Mouse (Mus musculus): ENCODE measurements at regions not wholly inside any gene's neighbourhood (a gene's known extent, or its start where the extent isn't known, plus 50 kb on each side); places are given as distances from the start of the nearest gene placed in this dataset.
A peak's percentile ranks its signal among the peaks of the same experiment; 100 is the strongest.

DNA sequence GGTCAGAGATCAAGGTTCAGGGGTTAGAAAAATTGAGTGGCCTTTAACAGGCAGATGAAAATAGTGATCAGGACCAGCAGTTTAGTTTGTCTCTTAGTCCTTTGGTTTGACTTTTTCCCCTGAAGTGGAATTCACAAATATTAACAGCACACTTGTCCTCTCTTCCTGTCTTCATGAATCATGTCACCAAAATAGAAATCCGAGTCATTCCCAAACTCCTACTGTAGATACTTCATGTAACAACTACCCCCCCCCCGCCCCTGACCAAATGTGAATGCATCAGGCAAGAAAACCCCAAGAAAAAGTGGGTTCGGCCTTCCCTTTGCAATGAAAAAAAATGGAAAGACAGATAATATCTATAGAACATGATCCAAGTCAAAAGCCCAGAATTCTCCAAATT lies 504.9 kb upstream of the Tenm3 start:
- Histone ChIP-seq H3K4me3 (ENCODE audit: insufficient read depth, low read length) (no peak overlapping the region), H3K4me1 (ENCODE audit: control insufficient read depth, insufficient read depth, low read length) (peaks cover 6% of the 10 kb centered on the region; the same call in 1 of the 2 replicates), H3K27ac (ENCODE audit: insufficient read depth, low read length) (peak overlapping the region; percentile 96)
- TF ChIP-seq POLR2A (IDR thresholded peaks at IDR 0.05; ENCODE audit: low read depth, low read length) (no peak), CTCF (IDR thresholded peaks at IDR 0.05; ENCODE audit: borderline replicate concordance, insufficient read depth, low read length) (no peak)

DNA sequence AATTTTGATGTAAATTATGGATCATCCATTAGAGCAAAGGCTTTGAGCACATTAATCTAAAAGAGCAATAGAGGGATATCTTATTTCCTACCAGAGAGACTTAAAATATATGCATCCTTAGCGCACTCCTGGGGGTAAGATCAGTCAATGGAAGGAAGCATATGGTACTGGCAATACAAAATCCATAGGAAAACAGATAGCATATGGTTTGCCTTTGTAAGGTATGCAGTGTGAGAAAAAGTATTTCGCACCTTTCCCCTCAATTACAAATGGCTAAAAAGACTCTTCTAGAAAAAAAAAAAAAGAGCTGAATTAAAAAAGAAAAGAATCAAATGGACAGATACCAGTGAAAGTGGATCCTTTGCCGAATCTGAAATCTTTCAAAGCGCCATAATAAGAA lies 495.0 kb upstream of the Tenm3 start:
- TF ChIP-seq CTCF (IDR thresholded peaks at IDR 0.05; ENCODE audit: borderline replicate concordance, insufficient read depth, low read length): no peak
- no peak for TF ChIP-seq POLR2A (IDR thresholded peaks at IDR 0.05; ENCODE audit: low read depth, low read length)
- no peak overlapping the region for H3K27ac ChIP-seq (ENCODE audit: insufficient read depth, low read length)

DNA sequence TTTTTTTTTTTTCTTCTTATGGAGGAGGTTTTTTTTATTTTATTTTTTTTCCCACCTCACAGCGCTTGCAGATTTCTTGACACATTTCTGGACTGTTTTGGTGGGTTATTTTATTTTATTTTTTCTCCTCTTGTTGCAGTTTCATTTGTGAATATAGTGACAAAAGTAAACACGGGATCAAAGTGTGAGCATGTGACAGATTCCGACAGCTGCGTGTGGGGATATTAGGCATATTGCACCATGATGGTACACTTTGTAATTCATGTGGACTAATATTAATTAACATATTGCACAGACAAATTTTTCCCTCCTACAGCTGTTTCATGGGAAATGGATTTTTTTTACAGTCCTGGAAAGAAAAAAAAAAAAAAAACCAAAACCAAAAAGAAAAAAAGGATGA lies 483.2 kb upstream of the Tenm3 start:
- no peak overlapping the region for H3K27ac ChIP-seq (ENCODE audit: insufficient read depth, low read length)
- H3K4me1 ChIP-seq (ENCODE audit: control insufficient read depth, insufficient read depth, low read length): no peaks in the 10 kb centered on the region
- TF ChIP-seq POLR2A (IDR thresholded peaks at IDR 0.05; ENCODE audit: low read depth, low read length): no peak
- TF ChIP-seq CTCF (IDR thresholded peaks at IDR 0.05; ENCODE audit: borderline replicate concordance, insufficient read depth, low read length): no peak
- no peak overlapping the region for H3K4me3 ChIP-seq (ENCODE audit: insufficient read depth, low read length)

More for the DNA sequence above, 495.0 kb upstream of the Tenm3 start:
- Histone ChIP-seq H3K4me3 (ENCODE audit: insufficient read depth, low read length) (no peak overlapping the region), H3K4me1 (ENCODE audit: control insufficient read depth, insufficient read depth, low read length) (no peaks in the 10 kb centered on the region)

DNA sequence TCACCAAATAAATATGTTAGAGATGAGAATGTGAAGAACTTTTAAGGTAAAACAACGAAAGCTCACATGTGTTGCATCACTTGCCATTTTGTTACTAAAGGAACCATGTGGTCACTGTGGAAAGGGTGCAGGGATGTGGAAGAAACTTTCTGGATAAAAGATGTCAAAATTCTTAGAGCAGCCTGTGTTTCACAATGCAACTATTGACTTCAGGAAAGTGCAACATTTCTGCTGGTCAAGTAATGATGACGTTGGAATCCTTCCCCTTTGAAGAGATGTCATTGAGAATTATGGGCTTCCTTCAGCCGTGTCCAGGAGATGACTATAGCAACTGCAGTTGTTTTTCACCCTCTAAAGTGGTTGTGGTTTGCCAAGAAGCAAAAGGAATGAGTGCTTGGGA lies 477.7 kb upstream of the Tenm3 start:
- TF ChIP-seq POLR2A (IDR thresholded peaks at IDR 0.05; ENCODE audit: low read depth, low read length) (no peak), CTCF (IDR thresholded peaks at IDR 0.05; ENCODE audit: borderline replicate concordance, insufficient read depth, low read length) (no peak)
- H3K27ac ChIP-seq (ENCODE audit: insufficient read depth, low read length): no peak overlapping the region
- no peak overlapping the region for H3K4me3 ChIP-seq (ENCODE audit: insufficient read depth, low read length)
- H3K4me1 ChIP-seq (ENCODE audit: control insufficient read depth, insufficient read depth, low read length): no peaks in the 10 kb centered on the region

DNA sequence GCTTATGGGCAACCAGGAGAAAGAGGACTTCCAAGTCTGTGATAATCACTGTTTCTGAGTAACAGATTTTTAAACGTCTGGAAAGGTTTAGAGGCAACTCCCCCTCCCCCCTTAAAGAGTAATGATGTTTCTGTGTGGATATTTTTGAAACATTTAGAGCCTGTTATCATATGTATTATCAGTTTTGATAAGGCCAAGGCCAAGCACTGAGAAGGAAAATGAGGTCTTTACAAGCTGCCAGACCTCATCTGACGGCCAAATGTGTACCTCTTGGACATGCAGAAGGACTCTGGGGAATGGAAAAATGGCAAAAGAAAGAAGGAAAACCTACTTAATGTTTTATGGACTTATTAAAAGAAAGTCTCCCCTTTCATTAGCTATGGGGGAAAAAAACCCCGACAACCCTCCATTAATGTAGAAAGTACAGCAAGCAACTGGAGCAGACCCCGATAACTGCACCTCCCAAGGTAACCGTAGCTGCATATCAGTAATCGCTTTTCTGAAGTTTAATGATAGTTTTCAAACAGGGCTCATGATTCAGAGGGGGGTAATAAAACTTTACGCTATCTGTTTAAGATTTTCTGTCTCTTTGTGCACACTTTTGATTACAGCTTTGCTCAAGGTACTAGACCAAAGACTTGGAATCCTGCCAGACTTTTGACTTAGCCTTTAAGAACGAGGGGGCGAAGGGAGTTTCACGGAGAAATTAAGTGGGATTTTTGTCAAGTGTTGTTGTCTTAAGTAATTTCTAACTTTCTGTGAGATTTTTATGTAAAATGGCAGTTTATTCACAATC lies 469.9 kb upstream of the Tenm3 start:
- H3K27ac ChIP-seq (ENCODE audit: insufficient read depth, low read length): no peak overlapping the region
- no peak for TF ChIP-seq POLR2A (IDR thresholded peaks at IDR 0.05; ENCODE audit: low read depth, low read length)
- TF ChIP-seq CTCF (IDR thresholded peaks at IDR 0.05; ENCODE audit: borderline replicate concordance, insufficient read depth, low read length): no peak
- H3K4me3 ChIP-seq (ENCODE audit: insufficient read depth, low read length): no peak overlapping the region
- peaks cover 3% of the 10 kb centered on the region for H3K4me1 ChIP-seq (ENCODE audit: control insufficient read depth, insufficient read depth, low read length)

DNA sequence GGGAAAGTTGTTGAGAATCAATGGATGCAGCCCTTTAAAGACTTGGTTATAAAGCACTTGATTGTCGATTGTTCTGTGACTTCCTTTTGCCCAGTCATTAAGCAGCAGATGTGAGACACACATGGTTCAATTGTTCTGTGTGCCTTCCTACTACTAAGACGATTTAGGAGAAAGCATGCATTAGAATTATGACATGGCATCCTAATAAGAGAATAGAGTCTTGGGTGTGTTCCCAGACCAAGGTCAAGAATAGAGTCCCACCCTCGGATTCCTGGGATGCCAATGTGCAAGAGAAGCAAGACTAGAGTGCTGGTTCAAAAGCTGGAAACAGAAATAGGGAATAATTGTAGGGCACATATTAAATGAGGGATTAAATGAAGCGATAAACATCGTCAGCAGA lies 469.1 kb upstream of the Tenm3 start:
- no peak overlapping the region for H3K4me3 ChIP-seq (ENCODE audit: insufficient read depth, low read length)
- peak overlapping the region; percentile 52; the same call in 1 of the 2 replicates for H3K27ac ChIP-seq (ENCODE audit: insufficient read depth, low read length)
- TF ChIP-seq CTCF (IDR thresholded peaks at IDR 0.05; ENCODE audit: borderline replicate concordance, insufficient read depth, low read length) (no peak), POLR2A (IDR thresholded peaks at IDR 0.05; ENCODE audit: low read depth, low read length) (no peak)
- H3K4me1 ChIP-seq (ENCODE audit: control insufficient read depth, insufficient read depth, low read length): peaks cover 3% of the 10 kb centered on the region

DNA sequence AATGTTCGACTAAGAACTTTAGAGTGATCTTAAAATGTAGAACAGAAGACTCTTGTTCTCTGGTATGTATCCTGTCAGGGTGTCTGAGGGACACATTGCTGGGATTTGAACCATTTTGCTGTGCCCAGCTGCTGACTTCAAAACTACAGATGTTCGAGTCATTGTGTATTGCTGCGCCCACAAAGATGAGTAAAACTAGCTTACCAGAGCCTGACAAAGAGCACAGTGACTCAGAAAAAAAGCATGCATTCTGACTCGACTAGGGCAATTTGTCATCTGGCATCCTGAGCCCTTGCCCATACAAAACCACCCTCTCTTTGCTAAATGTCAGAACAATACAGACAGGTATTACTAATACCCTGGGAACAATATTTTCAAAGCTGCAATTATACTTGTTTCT lies 438.6 kb upstream of the Tenm3 start:
- Histone ChIP-seq H3K27ac (ENCODE audit: insufficient read depth, low read length) (peak overlapping the region; percentile 54; the same call in 1 of the 2 replicates), H3K4me3 (ENCODE audit: insufficient read depth, low read length) (no peak overlapping the region), H3K4me1 (ENCODE audit: control insufficient read depth, insufficient read depth, low read length) (no peaks in the 10 kb centered on the region)
- TF ChIP-seq CTCF (IDR thresholded peaks at IDR 0.05; ENCODE audit: borderline replicate concordance, insufficient read depth, low read length): no peak
- no peak for TF ChIP-seq POLR2A (IDR thresholded peaks at IDR 0.05; ENCODE audit: low read depth, low read length)

DNA sequence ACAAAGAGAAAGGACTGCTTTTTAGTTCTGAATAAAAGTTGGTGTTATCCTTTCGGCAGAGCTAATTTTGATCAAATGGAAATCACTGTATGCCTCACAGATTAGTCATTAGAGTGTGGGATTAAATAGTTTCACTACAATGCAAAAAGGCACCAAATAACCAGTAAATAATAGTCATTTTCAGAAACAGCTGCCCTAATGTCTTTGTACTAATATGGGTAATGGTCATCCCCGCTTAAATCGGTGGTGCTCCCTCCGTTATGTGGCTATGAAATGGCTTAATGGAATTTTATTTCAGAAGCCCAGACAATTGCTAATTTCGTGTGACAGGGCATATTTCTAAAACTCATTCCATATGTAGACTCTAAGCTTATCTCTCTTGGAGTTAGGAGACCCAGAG lies 437.5 kb upstream of the Tenm3 start:
- Histone ChIP-seq H3K4me1 (ENCODE audit: control insufficient read depth, insufficient read depth, low read length) (no peaks in the 10 kb centered on the region), H3K27ac (ENCODE audit: insufficient read depth, low read length) (peak overlapping the region; percentile 73), H3K4me3 (ENCODE audit: insufficient read depth, low read length) (no peak overlapping the region)
- TF ChIP-seq POLR2A (IDR thresholded peaks at IDR 0.05; ENCODE audit: low read depth, low read length) (no peak), CTCF (IDR thresholded peaks at IDR 0.05; ENCODE audit: borderline replicate concordance, insufficient read depth, low read length) (no peak)

DNA sequence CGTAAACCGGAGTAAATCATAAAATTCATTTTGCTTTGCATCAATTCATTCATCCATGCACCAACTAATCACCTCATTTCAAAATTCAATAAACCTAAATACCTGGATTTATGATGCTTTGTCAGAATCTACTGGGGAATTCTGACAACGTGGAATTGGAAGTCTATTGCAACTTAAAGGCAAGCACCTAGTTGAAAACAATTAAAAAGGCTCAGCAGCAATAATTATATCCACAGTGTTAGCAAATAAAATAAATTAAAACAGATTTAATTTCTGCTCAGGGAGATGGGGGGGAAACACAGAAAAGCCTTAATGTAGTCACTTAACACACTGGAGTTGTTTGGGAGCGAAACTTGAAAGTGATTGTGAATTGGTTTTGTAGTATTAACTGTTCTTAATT lies 430.3 kb upstream of the Tenm3 start:
- H3K4me1 ChIP-seq (ENCODE audit: control insufficient read depth, insufficient read depth, low read length): no peaks in the 10 kb centered on the region
- TF ChIP-seq POLR2A (IDR thresholded peaks at IDR 0.05; ENCODE audit: low read depth, low read length) (no peak), CTCF (IDR thresholded peaks at IDR 0.05; ENCODE audit: borderline replicate concordance, insufficient read depth, low read length) (no peak)
- H3K4me3 ChIP-seq (ENCODE audit: insufficient read depth, low read length): no peak overlapping the region
- no peak overlapping the region for H3K27ac ChIP-seq (ENCODE audit: insufficient read depth, low read length)

DNA sequence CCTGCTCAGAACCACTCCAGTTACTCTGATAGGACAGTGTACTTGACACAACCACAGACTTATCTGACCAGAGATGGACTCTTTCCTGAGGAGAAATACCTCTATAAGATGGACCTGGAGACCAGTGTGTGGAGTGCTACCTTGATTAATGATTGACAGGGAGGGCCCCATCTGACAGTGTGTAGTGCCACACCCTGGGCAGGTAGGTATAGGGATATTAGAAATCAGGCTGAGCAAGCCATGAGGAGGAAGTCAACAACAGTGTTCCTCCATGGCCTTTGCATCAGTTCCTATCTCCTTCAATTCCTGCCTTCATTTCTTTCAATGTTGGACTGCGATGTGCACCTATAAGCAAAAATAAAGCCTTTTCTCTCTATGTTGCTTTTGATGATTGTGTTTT lies 429.4 kb upstream of the Tenm3 start:
- Histone ChIP-seq H3K4me3 (ENCODE audit: insufficient read depth, low read length) (no peak overlapping the region), H3K27ac (ENCODE audit: insufficient read depth, low read length) (no peak overlapping the region), H3K4me1 (ENCODE audit: control insufficient read depth, insufficient read depth, low read length) (no peaks in the 10 kb centered on the region)
- TF ChIP-seq CTCF (IDR thresholded peaks at IDR 0.05; ENCODE audit: borderline replicate concordance, insufficient read depth, low read length) (no peak), POLR2A (IDR thresholded peaks at IDR 0.05; ENCODE audit: low read depth, low read length) (no peak)
